Mouse (Mus musculus): ENCODE data around the gene Tmem106c. TPM values are rescaled to one million over a fixed set of nuclear protein-coding genes. Genes with fewer than 3 reads are reported as not detected.

Tmem106c gene
- polyA plus RNA-seq, 1 experiment from 2014 or later: 60.6 TPM

DNA sequence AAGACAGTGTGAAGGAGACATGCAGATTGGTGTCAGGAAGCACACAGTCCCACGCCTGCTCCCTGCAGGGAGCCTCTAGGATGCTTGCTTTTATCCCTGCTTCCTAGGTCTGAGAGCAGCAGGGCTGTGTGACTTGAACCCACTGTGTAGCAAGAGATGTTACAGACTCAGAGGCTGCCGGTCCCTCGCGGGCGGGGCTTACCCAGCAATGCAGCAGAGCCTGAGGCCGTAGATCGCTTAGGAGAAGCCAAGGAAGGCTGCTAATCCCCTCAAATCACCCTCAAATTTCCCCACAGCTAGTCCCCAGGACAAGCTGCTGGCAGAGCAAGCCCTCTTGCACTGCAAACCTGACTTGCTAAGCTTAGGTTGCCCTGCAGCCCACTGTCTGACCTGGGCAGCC is 15.3 kb upstream of the Tmem106c start:
- Histone ChIP-seq H3K4me2 (ENCODE audit: low read length) (no peak overlapping the region), H3K9me3 (ENCODE audit: control insufficient read depth, low read length) (no peaks in the 10 kb centered on the region), H3K27me3 (replicated peaks; ENCODE audit: control insufficient read depth, insufficient read depth, low read length) (no peaks in the 10 kb centered on the region), H3K27ac (ENCODE audit: low read depth, low read length) (no peak overlapping the region), H3K4me1 (ENCODE audit: control insufficient read depth, insufficient read depth, low read depth, low read length) (peaks cover 3% of the 10 kb centered on the region; the same call in 1 of the 2 replicates), H3K36me3 (ENCODE audit: control insufficient read depth, insufficient read depth, low read length) (no peaks in the 10 kb centered on the region), H3K9ac (ENCODE audit: low read depth, low read length) (no peak overlapping the region), H3K4me3 (ENCODE audit: low read length) (no peak overlapping the region)
- ATAC-seq: no peak
- 57% methylated on average over 7 of the region's 7 CpGs for WGBS

DNA sequence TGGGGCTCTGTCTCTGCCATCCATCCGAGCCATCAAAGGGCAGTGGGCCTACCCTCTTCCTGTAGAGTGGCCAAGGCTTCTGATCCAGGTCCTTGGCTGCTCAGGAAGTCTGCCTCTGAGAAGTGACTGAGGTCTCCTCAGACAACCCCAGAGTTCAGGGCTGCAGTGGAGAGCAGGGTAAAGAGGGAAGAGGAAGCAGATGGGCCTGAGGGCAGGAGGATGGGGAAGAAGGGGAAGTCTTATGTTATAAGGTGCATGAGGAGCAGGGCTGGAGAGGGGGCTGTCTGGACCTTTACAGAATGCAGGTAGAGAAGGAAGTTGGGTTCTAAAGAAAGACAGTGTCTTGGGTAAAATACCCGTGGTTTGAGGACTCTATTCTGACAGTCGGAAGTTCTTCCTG is 14.3 kb upstream of the Tmem106c start:
- H3K9ac ChIP-seq (ENCODE audit: low read depth, low read length): no peak overlapping the region
- peaks cover 3% of the 10 kb centered on the region; the same call in 1 of the 2 replicates for H3K4me1 ChIP-seq (ENCODE audit: control insufficient read depth, insufficient read depth, low read depth, low read length)
- H3K36me3 ChIP-seq (ENCODE audit: control insufficient read depth, insufficient read depth, low read length): no peaks in the 10 kb centered on the region
- no peak overlapping the region for H3K4me3 ChIP-seq (ENCODE audit: low read length)
- no peak for ATAC-seq
- H3K27me3 ChIP-seq (replicated peaks; ENCODE audit: control insufficient read depth, insufficient read depth, low read length): no peaks in the 10 kb centered on the region
- no peak overlapping the region for H3K4me2 ChIP-seq (ENCODE audit: low read length)
- no peak overlapping the region for H3K27ac ChIP-seq (ENCODE audit: low read depth, low read length)
- 70% methylated on average over 3 of the region's 3 CpGs for WGBS
- H3K9me3 ChIP-seq (ENCODE audit: control insufficient read depth, low read length): no peaks in the 10 kb centered on the region

DNA sequence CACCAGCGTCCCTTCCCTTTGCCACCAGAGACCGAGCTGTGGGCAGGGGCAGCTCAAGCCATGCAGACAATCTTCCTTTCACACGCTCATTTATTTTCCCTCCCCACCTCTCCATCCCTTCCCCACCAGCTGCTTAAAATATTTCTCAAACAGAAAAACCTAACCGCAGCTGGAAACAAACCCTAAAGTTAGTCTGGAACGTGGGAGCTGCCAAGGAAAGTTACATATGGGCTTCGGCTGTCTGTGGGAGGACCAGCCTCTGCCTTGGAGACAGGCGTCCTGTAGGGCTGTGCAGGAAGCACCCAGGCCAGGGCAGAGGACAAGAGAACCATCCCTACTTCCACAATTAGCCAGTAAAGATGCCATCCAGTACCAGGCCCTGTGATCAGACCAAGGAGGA is 13.8 kb upstream of the Tmem106c start:
- Histone ChIP-seq H3K9me3 (ENCODE audit: control insufficient read depth, low read length) (no peaks in the 10 kb centered on the region), H3K4me3 (ENCODE audit: low read length) (no peak overlapping the region), H3K27ac (ENCODE audit: low read depth, low read length) (no peak overlapping the region), H3K4me1 (ENCODE audit: control insufficient read depth, insufficient read depth, low read depth, low read length) (peaks cover 3% of the 10 kb centered on the region; the same call in 1 of the 2 replicates), H3K4me2 (ENCODE audit: low read length) (no peak overlapping the region), H3K36me3 (ENCODE audit: control insufficient read depth, insufficient read depth, low read length) (no peaks in the 10 kb centered on the region), H3K9ac (ENCODE audit: low read depth, low read length) (no peak overlapping the region), H3K27me3 (replicated peaks; ENCODE audit: control insufficient read depth, insufficient read depth, low read length) (no peaks in the 10 kb centered on the region)
- WGBS: 76% methylated on average over 7 of the region's 7 CpGs
- ATAC-seq: no peak

DNA sequence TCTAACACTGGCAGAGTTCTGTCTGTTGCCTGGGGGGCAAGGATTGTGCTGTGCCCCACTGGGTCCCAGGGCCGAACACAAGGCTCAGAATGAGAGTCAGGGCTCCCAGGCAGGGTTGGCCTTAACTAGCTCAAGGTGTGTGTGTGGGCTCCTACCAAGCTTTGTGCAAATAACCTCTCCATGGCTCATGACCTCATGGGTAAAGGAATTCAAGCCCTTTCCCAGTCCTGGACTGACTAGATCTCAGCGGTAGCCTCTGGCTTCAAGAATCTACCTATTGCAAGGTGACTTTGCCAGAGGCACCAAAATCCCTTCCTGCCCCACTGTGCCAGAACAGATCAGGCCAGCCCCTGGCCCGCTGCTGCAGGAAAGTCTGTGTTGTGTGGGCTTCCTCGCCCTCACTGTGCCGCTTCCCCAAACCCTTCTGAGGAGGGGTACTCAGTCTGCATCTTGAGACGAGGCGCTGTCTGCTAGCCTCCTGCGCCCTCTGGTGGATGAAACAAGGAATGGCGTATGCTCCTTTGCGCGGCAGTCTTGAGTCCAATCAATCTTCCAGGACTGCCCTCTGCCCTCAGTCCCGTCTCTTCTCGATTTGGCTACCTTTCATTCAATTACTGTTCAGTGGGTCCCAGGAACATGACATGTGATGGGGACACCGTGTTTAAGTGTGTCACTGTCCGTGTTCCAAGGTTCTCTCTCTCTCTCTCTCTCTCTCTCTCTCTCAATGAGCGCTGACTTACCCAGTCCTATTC is 11.7 kb upstream of the Tmem106c start:
- no peak overlapping the region for H3K4me3 ChIP-seq (ENCODE audit: low read length)
- no peaks in the 10 kb centered on the region for H3K9me3 ChIP-seq (ENCODE audit: control insufficient read depth, low read length)
- peak; percentile 76 for ATAC-seq
- peaks cover 3% of the 10 kb centered on the region; the same call in 1 of the 2 replicates for H3K4me1 ChIP-seq (ENCODE audit: control insufficient read depth, insufficient read depth, low read depth, low read length)
- no peaks in the 10 kb centered on the region for H3K36me3 ChIP-seq (ENCODE audit: control insufficient read depth, insufficient read depth, low read length)
- H3K27me3 ChIP-seq (replicated peaks; ENCODE audit: control insufficient read depth, insufficient read depth, low read length): no peaks in the 10 kb centered on the region; the same call in 1 of the 2 replicates
- H3K4me2 ChIP-seq (ENCODE audit: low read length): peak overlapping the region; percentile 32
- H3K9ac ChIP-seq (ENCODE audit: low read depth, low read length): peak overlapping the region; percentile 29; the same call in 1 of the 2 replicates
- H3K27ac ChIP-seq (ENCODE audit: low read depth, low read length): no peak overlapping the region
- 15% methylated on average over 16 of the region's 16 CpGs for WGBS

DNA sequence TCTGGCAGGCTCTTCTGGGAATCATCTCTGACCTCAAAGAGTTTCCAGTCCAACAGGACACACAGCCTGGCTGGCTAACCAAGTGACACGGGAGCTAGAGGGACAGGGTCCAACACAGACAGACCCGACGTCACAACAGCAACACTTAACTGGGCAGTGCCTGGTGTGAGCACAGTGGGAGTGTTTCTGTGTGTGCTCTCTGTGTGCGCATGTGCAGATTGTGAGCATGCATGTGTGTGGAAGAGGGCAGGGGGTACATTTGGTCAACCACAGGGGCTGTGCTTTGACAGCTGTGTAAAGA is 11.2 kb upstream of the Tmem106c start:
- 63% methylated on average over 4 of the region's 4 CpGs for WGBS
- Histone ChIP-seq H3K4me2 (ENCODE audit: low read length) (no peak overlapping the region), H3K27ac (ENCODE audit: low read depth, low read length) (no peak overlapping the region), H3K4me1 (ENCODE audit: control insufficient read depth, insufficient read depth, low read depth, low read length) (peaks cover 3% of the 10 kb centered on the region; the same call in 1 of the 2 replicates), H3K36me3 (ENCODE audit: control insufficient read depth, insufficient read depth, low read length) (no peaks in the 10 kb centered on the region), H3K9me3 (ENCODE audit: control insufficient read depth, low read length) (no peaks in the 10 kb centered on the region), H3K9ac (ENCODE audit: low read depth, low read length) (no peak overlapping the region), H3K27me3 (replicated peaks; ENCODE audit: control insufficient read depth, insufficient read depth, low read length) (no peaks in the 10 kb centered on the region; the same call in 1 of the 2 replicates), H3K4me3 (ENCODE audit: low read length) (no peak overlapping the region)
- peak; percentile 17; the same call in 1 of the 2 replicates for ATAC-seq

DNA sequence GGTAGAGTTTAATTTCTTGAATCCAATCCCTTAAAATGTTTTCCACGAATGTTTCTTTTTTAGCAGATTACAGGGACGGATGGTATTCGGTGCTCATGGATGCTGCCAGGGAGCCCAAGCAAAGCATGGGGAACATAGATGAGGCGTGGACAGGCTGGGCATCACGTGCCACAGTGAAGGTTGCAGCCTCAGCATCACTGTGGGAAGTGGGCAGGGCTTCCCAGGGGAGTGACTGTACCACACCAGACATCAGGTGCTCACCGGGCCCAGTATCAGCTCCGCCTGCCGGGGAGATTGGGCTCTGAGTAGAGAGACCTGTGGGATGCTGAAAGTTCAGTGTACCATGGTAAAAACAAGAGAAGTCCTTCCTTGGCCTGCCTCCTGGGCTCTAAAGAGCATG is 9.3 kb upstream of the Tmem106c start:
- no peaks in the 10 kb centered on the region for H3K36me3 ChIP-seq (ENCODE audit: control insufficient read depth, insufficient read depth, low read length)
- no peak for ATAC-seq
- WGBS: 85% methylated on average over 8 of the region's 8 CpGs
- no peak overlapping the region for H3K9ac ChIP-seq (ENCODE audit: low read depth, low read length)
- H3K4me3 ChIP-seq (ENCODE audit: low read length): no peak overlapping the region
- H3K9me3 ChIP-seq (ENCODE audit: control insufficient read depth, low read length): no peaks in the 10 kb centered on the region
- no peak overlapping the region for H3K4me2 ChIP-seq (ENCODE audit: low read length)
- peaks cover 3% of the 10 kb centered on the region; the same call in 1 of the 2 replicates for H3K4me1 ChIP-seq (ENCODE audit: control insufficient read depth, insufficient read depth, low read depth, low read length)
- no peak overlapping the region for H3K27ac ChIP-seq (ENCODE audit: low read depth, low read length)
- no peaks in the 10 kb centered on the region; the same call in 1 of the 2 replicates for H3K27me3 ChIP-seq (replicated peaks; ENCODE audit: control insufficient read depth, insufficient read depth, low read length)

DNA sequence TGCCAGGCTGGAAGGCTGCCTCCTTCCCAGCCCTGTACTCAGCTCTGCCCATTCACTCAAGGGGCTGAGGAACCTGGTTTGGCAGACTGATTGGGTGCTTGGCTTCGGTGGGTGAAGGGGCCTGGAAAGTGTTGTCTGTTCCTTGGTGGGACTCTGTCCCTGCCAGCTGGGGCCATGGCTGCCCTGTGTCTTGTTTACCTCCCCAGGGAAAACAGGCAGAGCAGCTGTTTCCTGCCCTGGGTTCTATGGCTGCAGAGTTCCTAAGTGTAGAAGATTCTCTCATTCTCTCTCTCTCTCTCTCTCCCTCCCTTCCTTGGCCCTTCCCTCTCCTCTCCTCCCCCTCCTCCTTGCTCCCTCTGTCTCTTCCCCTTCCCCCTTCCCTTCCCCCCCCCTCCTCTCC is 8.7 kb upstream of the Tmem106c start:
- Histone ChIP-seq H3K27me3 (replicated peaks; ENCODE audit: control insufficient read depth, insufficient read depth, low read length) (no peaks in the 10 kb centered on the region; the same call in 1 of the 2 replicates), H3K9me3 (ENCODE audit: control insufficient read depth, low read length) (no peaks in the 10 kb centered on the region), H3K4me3 (ENCODE audit: low read length) (no peak overlapping the region), H3K36me3 (ENCODE audit: control insufficient read depth, insufficient read depth, low read length) (no peaks in the 10 kb centered on the region), H3K4me2 (ENCODE audit: low read length) (no peak overlapping the region), H3K4me1 (ENCODE audit: control insufficient read depth, insufficient read depth, low read depth, low read length) (peaks cover 3% of the 10 kb centered on the region; the same call in 1 of the 2 replicates), H3K27ac (ENCODE audit: low read depth, low read length) (no peak overlapping the region), H3K9ac (ENCODE audit: low read depth, low read length) (no peak overlapping the region)
- WGBS: 86% methylated on average over 1 of the region's 1 CpGs
- ATAC-seq: no peak

DNA sequence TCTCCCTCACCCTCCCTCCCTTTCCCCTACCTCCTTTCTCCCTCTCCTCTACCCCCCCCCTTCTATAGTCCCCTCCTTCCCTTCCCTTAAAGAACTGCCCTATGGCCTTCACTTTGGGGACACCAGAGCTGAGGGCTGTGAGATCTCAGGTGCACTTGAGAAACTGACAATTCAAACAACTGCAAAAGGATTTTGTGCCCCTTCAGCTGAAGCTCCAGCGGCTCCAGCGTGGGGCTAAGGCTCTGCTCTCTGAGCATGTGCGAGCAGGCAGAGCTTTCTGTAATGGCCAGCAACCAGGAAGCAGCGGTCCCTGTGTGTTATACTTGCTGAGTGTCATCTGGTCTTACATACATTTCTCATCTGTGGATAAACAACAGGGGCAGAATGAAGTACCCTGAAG is 8.3 kb upstream of the Tmem106c start:
- Histone ChIP-seq H3K27me3 (replicated peaks; ENCODE audit: control insufficient read depth, insufficient read depth, low read length) (no peaks in the 10 kb centered on the region; the same call in 1 of the 2 replicates), H3K4me2 (ENCODE audit: low read length) (no peak overlapping the region; the same call in 1 of the 2 replicates), H3K4me1 (ENCODE audit: control insufficient read depth, insufficient read depth, low read depth, low read length) (peaks cover 3% of the 10 kb centered on the region; the same call in 1 of the 2 replicates), H3K36me3 (ENCODE audit: control insufficient read depth, insufficient read depth, low read length) (no peaks in the 10 kb centered on the region), H3K9me3 (ENCODE audit: control insufficient read depth, low read length) (no peaks in the 10 kb centered on the region), H3K4me3 (ENCODE audit: low read length) (no peak overlapping the region), H3K9ac (ENCODE audit: low read depth, low read length) (no peak overlapping the region), H3K27ac (ENCODE audit: low read depth, low read length) (no peak overlapping the region)
- no peak for ATAC-seq
- WGBS: 26% methylated on average over 4 of the region's 4 CpGs

DNA sequence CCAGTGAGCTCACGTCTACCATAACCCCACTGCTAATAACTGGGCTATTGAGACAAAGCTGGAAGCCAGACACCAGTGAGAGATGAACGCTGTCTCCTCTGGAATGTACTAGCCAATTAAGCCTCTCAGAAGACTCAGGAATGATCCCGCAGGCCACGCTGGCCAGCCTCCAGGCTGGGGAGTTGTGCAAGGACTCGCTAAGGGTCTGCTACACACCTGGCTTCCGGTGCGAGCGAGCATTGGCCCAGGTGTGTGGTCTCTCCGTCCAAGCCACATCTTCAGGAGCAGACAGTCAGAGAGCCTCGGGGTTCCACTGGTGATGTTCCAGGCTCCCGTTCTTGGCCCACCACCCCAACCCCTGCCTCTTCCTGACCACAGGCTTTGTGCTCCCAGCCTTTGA is 7.6 kb upstream of the Tmem106c start:
- Histone ChIP-seq H3K4me2 (ENCODE audit: low read length) (no peak overlapping the region), H3K27ac (ENCODE audit: low read depth, low read length) (no peak overlapping the region), H3K9me3 (ENCODE audit: control insufficient read depth, low read length) (no peaks in the 10 kb centered on the region), H3K27me3 (replicated peaks; ENCODE audit: control insufficient read depth, insufficient read depth, low read length) (no peaks in the 10 kb centered on the region; the same call in 1 of the 2 replicates), H3K4me1 (ENCODE audit: control insufficient read depth, insufficient read depth, low read depth, low read length) (peaks cover 3% of the 10 kb centered on the region; the same call in 1 of the 2 replicates), H3K9ac (ENCODE audit: low read depth, low read length) (no peak overlapping the region), H3K4me3 (ENCODE audit: low read length) (no peak overlapping the region), H3K36me3 (ENCODE audit: control insufficient read depth, insufficient read depth, low read length) (no peaks in the 10 kb centered on the region)
- 74% methylated on average over 10 of the region's 11 CpGs for WGBS
- no peak for ATAC-seq
